Mouse (Mus musculus) heart, embryonic 16.5 days (tissue): ENCODE measurements around the gene Rpl27. TPM values are rescaled to one million over a fixed set of nuclear protein-coding genes. Genes with fewer than 3 reads are reported as not detected.

Source experiments
- ATAC-seq: fragments of 200-750 bp; cut with Nextera tagmentation; replicated peaks from 2 replicates; pipeline ENCODE4 v1.8.0; 2017; ENCODE audit warnings: moderate number of reproducible peaks; ENCODE audit not compliant: insufficient read depth, low FRiP score; ENCODE audit errors: extremely low read depth
- H3K27ac ChIP-seq: fragments of 300-500 bp; sonication (generic); 2 replicates; pipeline ENCODE4 v1.5.1; 2014; ENCODE audit warnings: mild to moderate bottlenecking, low read length, control low read depth, moderate library complexity
- H3K27me3 ChIP-seq: fragments of 300-500 bp; sonication (generic); 2 replicates; pipeline ENCODE4 v1.6.1; 2014; ENCODE audit warnings: low read length, mixed read lengths; ENCODE audit not compliant: control insufficient read depth, insufficient read depth
- H3K36me3 ChIP-seq: fragments of 300-500 bp; sonication (generic); 2 replicates; pipeline ENCODE4 v1.6.1; 2014; ENCODE audit not compliant: control insufficient read depth, insufficient read depth
- H3K4me1 ChIP-seq: fragments of 300-500 bp; sonication (generic); 2 replicates; pipeline ENCODE4 v1.6.1; 2014; ENCODE audit warnings: low read length, mixed read lengths; ENCODE audit not compliant: control insufficient read depth, insufficient read depth
- H3K4me2 ChIP-seq: fragments of 300-500 bp; sonication (generic); 2 replicates; pipeline ENCODE4 v1.6.1; 2014; ENCODE audit warnings: low read depth, mild to moderate bottlenecking, control low read depth, low read length
- H3K4me3 ChIP-seq: fragments of 300-500 bp; sonication (generic); 2 replicates; pipeline ENCODE4 v1.5.1; 2014; ENCODE audit warnings: mild to moderate bottlenecking, control low read depth, low read length
- H3K9ac ChIP-seq: fragments of 300-500 bp; sonication (generic); 2 replicates; pipeline ENCODE4 v1.6.1; 2014; ENCODE audit warnings: low read length, control low read depth
- H3K9me3 ChIP-seq: fragments of 300-500 bp; sonication (generic); replicated peaks from 2 replicates; pipeline ENCODE4 v1.6.1; 2016; ENCODE audit warnings: low read length; ENCODE audit not compliant: control insufficient read depth
- WGBS: fragments of 180-500 bp; shearing (Covaris S2); extraction: QIAGEN DNeasy Blood & Tissue Kit; methylation state at CpG from one replicate; pipeline ENCODE4 v1.1.7; 2014; 5-methylcytosine and 5-hydroxymethylcytosine counted together
- polyA plus RNA-seq: library from polyadenylated mRNA; unstranded; fragments of >200 nt; fragmentation: Nextera tagmentation; extraction: Ambion mirVana; gene quantifications from 2 replicates; pipeline ENCODE4 v1.2.1, GENCODE M21; 2015

The Rpl27 gene
- polyA plus RNA-seq, 1 experiment from 2014 or later, result 166 TPM

DNA sequence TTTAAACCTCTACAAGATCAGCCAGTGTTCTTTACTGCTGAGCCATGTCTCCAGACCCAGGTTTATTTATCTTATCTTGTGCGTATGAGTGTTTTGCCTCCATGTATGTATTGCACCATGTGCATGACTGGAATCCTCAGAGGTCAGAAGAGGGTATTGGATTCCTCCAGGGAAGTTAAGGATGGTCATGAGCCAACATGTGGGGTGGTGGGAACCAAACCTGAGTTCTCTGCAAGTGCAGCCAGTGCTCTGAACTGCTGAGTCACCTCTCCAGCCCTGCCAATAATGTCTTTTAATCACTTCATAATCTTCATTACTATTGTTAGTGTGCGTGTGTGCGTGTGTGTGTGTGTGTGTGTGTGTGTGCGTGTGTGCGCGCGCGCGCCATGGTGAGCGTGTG, 9.4 kb downstream of the Rpl27 start:
- no peaks in the 10 kb centered on the region for H3K9me3 ChIP-seq
- H3K36me3 ChIP-seq, result peaks cover under 1% of the 10 kb centered on the region; the same call in 1 of the 2 replicates
- H3K27me3 ChIP-seq, result no peaks in the 10 kb centered on the region
- no peak overlapping the region for H3K9ac ChIP-seq
- no peak overlapping the region for H3K27ac ChIP-seq
- H3K4me3 ChIP-seq, result no peak overlapping the region
- WGBS, result 93% methylated on average over 10 of the region's 10 CpGs
- H3K4me1 ChIP-seq, result peaks cover 4% of the 10 kb centered on the region; the same call in 1 of the 2 replicates
- no peak for ATAC-seq
- H3K4me2 ChIP-seq, result no peak overlapping the region

DNA sequence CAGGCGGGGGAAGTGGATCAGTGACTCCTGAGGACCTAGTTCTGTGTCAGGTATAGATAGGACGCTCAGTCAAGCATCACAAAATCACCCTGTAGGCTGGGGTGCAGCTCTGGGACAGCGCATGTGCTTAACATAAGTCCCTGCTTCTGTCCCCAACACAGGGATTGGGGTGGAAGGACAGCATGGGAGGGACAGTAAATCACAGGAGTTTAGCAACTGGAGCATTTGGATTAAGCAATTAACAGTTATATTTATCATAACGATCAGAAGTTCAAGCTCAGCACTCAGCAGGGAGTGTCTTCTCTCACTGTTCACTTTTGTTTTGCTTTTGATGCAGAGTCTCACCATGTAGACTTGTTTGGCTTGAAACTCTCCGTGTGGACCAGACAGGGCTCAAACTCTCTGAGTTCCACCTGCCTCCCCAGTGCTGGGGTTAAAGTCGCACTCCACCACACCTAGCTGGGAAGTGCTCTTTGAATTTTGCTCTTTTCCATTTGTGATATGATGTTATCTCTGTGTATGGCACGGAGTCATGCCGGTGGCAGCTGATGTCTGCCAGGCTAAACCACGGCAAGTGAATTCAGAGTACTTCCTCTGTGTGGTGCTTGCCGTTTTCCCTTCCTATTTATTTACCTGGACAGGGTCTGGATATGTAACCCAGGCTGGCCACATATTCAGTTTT, 10.1 kb downstream of the Rpl27 start:
- Histone ChIP-seq H3K4me3 (no peak overlapping the region), H3K4me1 (peaks cover 4% of the 10 kb centered on the region; the same call in 1 of the 2 replicates), H3K9me3 (no peaks in the 10 kb centered on the region), H3K27me3 (no peaks in the 10 kb centered on the region), H3K4me2 (no peak overlapping the region), H3K36me3 (peaks cover 7% of the 10 kb centered on the region; the same call in 1 of the 2 replicates), H3K27ac (no peak overlapping the region), H3K9ac (no peak overlapping the region)
- WGBS, result 52% methylated on average over 10 of the region's 10 CpGs
- ATAC-seq, result no peak

DNA sequence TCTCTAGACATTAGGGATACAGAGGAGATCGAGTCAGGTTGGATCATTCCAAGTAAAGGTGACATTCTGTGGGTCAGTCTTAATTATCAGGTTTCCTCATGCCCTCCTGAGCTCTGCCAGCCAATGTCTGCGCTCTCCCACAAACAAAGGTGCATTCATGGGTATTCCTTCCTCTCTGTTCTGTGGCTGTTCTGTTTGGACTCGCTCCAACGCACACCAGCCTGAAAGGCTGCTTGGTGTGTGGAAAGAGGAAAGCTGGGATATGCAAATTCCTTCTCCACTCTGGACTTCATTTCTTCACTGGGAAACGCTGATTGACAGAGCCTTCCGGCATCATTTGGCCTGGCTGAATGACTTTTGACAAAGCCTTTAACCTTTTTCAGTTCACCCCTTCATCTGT, 12.6 kb downstream of the Rpl27 start:
- H3K4me3 ChIP-seq, result no peak overlapping the region
- WGBS, result 71% methylated on average over 6 of the region's 6 CpGs
- no peaks in the 10 kb centered on the region for H3K9me3 ChIP-seq
- H3K27ac ChIP-seq, result no peak overlapping the region
- H3K9ac ChIP-seq, result no peak overlapping the region
- no peak overlapping the region for H3K4me2 ChIP-seq
- peaks cover 2% of the 10 kb centered on the region; the same call in 1 of the 2 replicates for H3K4me1 ChIP-seq
- no peaks in the 10 kb centered on the region for H3K27me3 ChIP-seq
- peaks cover 11% of the 10 kb centered on the region; the same call in 1 of the 2 replicates for H3K36me3 ChIP-seq
- no peak for ATAC-seq

DNA sequence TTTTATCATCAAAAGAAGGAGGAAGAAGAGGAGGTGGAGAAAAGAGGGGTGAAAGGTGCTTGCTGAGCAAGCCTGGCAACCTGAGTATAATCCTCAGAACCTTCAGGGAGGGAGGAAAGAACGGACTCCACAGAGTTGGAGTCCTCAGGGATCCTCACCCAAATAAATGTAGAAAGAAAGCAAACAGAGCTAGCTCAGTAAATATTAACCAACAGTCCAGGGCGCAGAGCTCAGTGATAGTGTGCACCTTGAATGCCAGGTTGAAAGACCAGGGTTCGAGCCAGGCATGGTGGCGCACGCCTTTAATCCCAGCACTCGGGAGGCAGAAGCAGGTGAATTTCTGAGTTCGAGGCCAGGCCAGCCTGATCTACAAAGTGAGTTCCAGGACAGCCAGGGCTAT, 13.5 kb downstream of the Rpl27 start:
- no peak overlapping the region for H3K4me3 ChIP-seq
- H3K27me3 ChIP-seq, result no peaks in the 10 kb centered on the region
- H3K9ac ChIP-seq, result no peak overlapping the region
- H3K9me3 ChIP-seq, result no peaks in the 10 kb centered on the region
- H3K27ac ChIP-seq, result no peak overlapping the region
- H3K36me3 ChIP-seq, result peaks cover 16% of the 10 kb centered on the region
- no peak for ATAC-seq
- peaks cover 2% of the 10 kb centered on the region; the same call in 1 of the 2 replicates for H3K4me1 ChIP-seq
- no peak overlapping the region for H3K4me2 ChIP-seq
- WGBS, result 86% methylated on average over 7 of the region's 7 CpGs

DNA sequence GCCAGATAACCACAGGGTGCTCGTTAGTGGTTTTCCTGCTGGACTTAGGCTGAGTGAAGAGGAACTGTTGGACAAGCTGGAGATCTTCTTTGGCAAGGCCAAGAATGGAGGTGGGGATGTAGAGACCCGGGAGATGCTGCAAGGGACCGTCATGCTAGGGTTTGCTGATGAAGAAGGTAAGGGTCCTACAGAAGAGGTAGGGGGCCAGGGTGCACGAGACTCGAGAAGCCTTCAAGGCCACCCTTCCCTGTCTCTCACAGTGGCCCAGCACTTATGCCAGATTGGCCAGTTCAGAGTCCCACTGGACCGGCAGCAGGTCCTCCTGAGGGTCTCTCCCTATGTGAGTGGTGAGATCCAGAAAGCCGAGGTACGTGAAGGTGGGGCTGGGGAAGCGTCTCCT, 15.5 kb downstream of the Rpl27 start:
- Histone ChIP-seq H3K4me2 (no peak overlapping the region), H3K36me3 (peaks cover 25% of the 10 kb centered on the region), H3K27me3 (no peaks in the 10 kb centered on the region), H3K9ac (no peak overlapping the region), H3K9me3 (no peaks in the 10 kb centered on the region), H3K4me1 (no peaks in the 10 kb centered on the region; the same call in 1 of the 2 replicates), H3K4me3 (no peak overlapping the region), H3K27ac (no peak overlapping the region)
- no peak for ATAC-seq
- 93% methylated on average over 9 of the region's 9 CpGs for WGBS

DNA sequence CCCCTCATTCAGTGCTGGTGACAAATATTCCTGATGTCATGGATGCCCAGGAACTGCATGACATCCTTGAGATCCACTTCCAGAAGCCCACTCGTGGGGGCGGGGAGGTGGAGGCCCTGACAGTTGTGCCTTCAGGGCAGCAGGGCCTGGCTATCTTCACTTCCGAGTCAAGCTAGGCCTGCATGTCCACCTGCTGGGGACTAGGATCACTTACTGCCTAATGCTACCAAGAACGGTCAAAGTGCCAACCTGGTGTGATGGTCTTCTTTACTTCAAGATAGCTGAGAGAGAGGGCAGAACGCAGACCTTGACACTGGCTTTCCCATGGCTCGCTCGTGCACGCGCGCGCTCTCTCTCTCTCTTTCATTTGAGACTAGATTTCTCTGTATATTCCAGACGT, 16.1 kb downstream of the Rpl27 start:
- Histone ChIP-seq H3K27me3 (no peaks in the 10 kb centered on the region), H3K27ac (no peak overlapping the region), H3K4me3 (no peak overlapping the region), H3K36me3 (peaks cover 26% of the 10 kb centered on the region), H3K9me3 (no peaks in the 10 kb centered on the region), H3K4me1 (no peaks in the 10 kb centered on the region; the same call in 1 of the 2 replicates), H3K9ac (no peak overlapping the region), H3K4me2 (no peak overlapping the region)
- no peak for ATAC-seq
- WGBS, result 83% methylated on average over 12 of the region's 12 CpGs

DNA sequence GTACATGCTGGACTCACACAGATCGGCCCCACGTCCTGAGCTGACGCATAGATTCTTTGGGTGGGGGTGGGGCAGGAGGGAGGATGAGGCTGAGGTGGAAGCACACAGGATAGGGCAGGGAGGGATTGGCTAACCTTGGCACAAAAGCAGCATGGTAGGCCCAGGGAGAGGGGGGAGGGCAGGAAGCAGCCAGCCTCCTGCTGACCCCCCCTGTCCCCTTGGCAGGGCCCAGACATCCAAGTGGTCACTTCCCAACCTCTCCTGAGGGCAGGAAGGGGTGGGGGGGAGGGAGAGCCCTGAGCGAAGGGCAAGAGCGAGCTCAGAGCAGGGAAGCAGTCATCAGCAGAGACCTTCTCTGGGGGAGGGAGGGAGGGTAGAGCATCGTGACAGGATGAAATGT, 17.6 kb downstream of the Rpl27 start:
- H3K36me3 ChIP-seq, result peaks cover 26% of the 10 kb centered on the region
- 47% methylated on average over 6 of the region's 6 CpGs for WGBS
- no peaks in the 10 kb centered on the region for H3K27me3 ChIP-seq
- no peak overlapping the region for H3K4me2 ChIP-seq
- no peak for ATAC-seq
- H3K27ac ChIP-seq, result no peak overlapping the region
- no peak overlapping the region for H3K4me3 ChIP-seq
- peaks cover 13% of the 10 kb centered on the region for H3K4me1 ChIP-seq
- H3K9me3 ChIP-seq, result no peaks in the 10 kb centered on the region
- H3K9ac ChIP-seq, result no peak overlapping the region

DNA sequence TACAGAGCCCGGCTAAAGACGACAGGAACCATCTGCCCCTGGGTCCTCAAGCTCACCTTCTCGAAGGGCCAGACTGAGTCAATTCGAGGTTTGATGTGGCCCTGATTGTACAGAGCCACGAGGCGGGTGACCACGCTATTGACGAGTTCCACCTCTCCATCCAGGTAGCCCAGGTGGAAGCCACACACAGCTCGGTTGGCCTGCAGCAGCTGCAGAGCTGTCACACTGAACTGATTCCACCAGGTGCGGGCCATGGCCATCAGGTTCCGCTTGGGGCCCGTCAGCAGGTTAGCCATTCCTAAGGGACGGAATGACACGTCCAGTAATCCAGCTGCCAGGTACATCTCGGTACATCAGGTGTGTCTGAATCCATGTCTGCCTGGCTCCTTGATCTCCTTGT, 18.2 kb downstream of the Rpl27 start:
- Histone ChIP-seq H3K9ac (no peak overlapping the region), H3K9me3 (no peaks in the 10 kb centered on the region), H3K4me1 (peaks cover 15% of the 10 kb centered on the region), H3K4me2 (no peak overlapping the region), H3K36me3 (peaks cover 26% of the 10 kb centered on the region), H3K27ac (no peak overlapping the region), H3K4me3 (no peak overlapping the region), H3K27me3 (no peaks in the 10 kb centered on the region)
- ATAC-seq, result no peak
- 83% methylated on average over 15 of the region's 15 CpGs for WGBS

DNA sequence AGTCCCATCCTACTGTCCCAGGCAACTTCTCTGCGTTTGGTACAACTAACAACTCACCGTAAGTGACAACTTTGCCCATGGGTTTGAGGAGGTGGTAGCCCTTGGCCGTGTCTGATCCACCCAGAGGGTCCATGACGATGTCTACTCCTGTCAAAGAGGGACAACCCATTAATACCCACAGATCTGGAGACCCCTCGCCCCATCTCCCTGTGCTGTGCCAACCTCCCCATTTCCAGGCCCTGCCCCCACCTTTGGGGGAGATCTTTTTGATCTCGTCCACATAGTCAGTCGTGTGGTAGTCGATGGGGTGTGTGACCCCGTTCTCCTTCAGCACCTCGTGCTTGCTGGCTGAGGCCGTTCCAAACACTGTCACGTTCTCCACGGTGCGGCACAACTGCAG, 20.0 kb downstream of the Rpl27 start:
- no peak overlapping the region for H3K4me3 ChIP-seq
- peaks cover 22% of the 10 kb centered on the region for H3K4me1 ChIP-seq
- no peak for ATAC-seq
- no peaks in the 10 kb centered on the region for H3K9me3 ChIP-seq
- H3K9ac ChIP-seq, result no peak overlapping the region
- WGBS, result 86% methylated on average over 14 of the region's 14 CpGs
- H3K4me2 ChIP-seq, result no peak overlapping the region
- H3K27ac ChIP-seq, result no peak overlapping the region
- no peaks in the 10 kb centered on the region for H3K27me3 ChIP-seq
- H3K36me3 ChIP-seq, result peaks cover 19% of the 10 kb centered on the region
